Mouse (Mus musculus) telencephalon, adult 2 months (tissue): ENCODE measurements around the gene Acad11.

Experiments used
- DNase-seq: peaks from one replicate; pipeline ENCODE4 v3.0.0-alpha.2; 2011; ENCODE audit warnings: low read depth, low spot score

Acad11 gene

GRCm38 (mm10) chr9:104144314-104144996 is 81.3 kb downstream of the Acad11 start:
- DNase-seq: no peak

GRCm38 (mm10) chr9:104146683-104147082 is 83.5 kb downstream of the Acad11 start:
- no peak for DNase-seq

- no peak for DNase-seq
Observed at GRCm38 (mm10) chr9:104148969-104149368, 85.8 kb downstream of the Acad11 start.

GRCm38 (mm10) chr9:104152121-104152520 is 88.9 kb downstream of the Acad11 start:
- no peak for DNase-seq

GRCm38 (mm10) chr9:104155100-104155715 is 92.0 kb downstream of the Acad11 start:
- peak; percentile 11 for DNase-seq

GRCm38 (mm10) chr9:104156506-104156905 is 93.3 kb downstream of the Acad11 start:
- no peak for DNase-seq

GRCm38 (mm10) chr9:104157291-104157690 is 94.1 kb downstream of the Acad11 start:
- DNase-seq: no peak

GRCm38 (mm10) chr9:104161117-104161516 is 97.9 kb downstream of the Acad11 start:
- no peak for DNase-seq

- DNase-seq: no peak
Observed at GRCm38 (mm10) chr9:104164194-104164593, 101.0 kb downstream of the Acad11 start.

- DNase-seq: no peak
Observed at GRCm38 (mm10) chr9:104165926-104166325, 102.7 kb downstream of the Acad11 start.

GRCm38 (mm10) chr9:104169986-104170385 is 106.8 kb downstream of the Acad11 start:
- no peak for DNase-seq

- DNase-seq: no peak
Observed at GRCm38 (mm10) chr9:104171651-104172050, 108.5 kb downstream of the Acad11 start.

- DNase-seq: no peak
Observed at GRCm38 (mm10) chr9:104172342-104172741, 109.2 kb downstream of the Acad11 start.
